Mouse (Mus musculus) heart, adult 2 months (tissue): ENCODE measurements around the gene Brsk2.

ENCODE experiments used
- EP300 ChIP-seq: fragments of 200-500 bp; IDR thresholded peaks from 2 replicates; pipeline ENCODE4 v1.6.1; 2011; ENCODE audit warnings: low read depth, low read length, control low read depth; ENCODE audit not compliant: insufficient read depth
- POLR2A ChIP-seq: fragments of 200-500 bp; IDR thresholded peaks from 2 replicates; pipeline ENCODE4 v1.6.1; 2011; ENCODE audit warnings: mild to moderate bottlenecking, low read depth, low read length, control low read depth; ENCODE audit not compliant: insufficient read depth

- TF ChIP-seq EP300 (no peak), POLR2A (no peak)
Measured at GRCm38 (mm10) chr7:141924917-141925316, 24.6 kb upstream of the Brsk2 start.
